Mouse (Mus musculus): ENCODE measurements at regions not wholly inside any gene's neighbourhood (a gene's known extent, or its start where the extent isn't known, plus 50 kb on each side); places are given as distances from the start of the nearest gene placed in this dataset.

DNA sequence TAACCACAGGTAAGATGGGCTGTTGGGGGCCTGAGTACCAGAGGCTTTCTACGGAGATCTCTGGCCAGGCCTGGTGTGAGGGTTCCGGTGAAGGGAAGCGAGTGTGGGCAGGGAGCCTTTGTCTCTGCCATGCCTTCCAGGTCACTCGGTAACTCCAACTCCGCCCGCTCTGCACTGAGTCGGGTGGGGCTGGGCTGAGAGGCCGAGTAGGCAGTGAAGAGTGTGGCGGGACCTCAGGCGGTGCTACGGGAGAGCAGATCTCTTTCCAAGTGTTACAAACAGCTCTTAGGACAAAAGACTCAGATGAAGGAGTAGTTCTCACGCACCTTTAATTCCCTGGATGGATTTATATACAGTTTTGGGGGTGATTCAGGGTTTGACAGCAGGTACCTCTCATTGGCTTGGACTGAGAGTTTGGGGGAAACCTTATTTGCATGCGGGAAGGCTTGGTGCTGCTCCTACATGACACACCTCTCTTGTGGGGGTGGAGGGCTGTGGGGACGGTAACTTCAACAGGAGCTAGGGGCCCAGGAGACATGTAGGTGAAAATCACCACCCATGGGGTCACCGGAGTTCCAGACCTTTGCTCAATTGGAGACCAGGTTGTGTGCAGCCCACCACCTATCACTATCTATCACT is 54.7 kb upstream of the Ralgps2 start:
- 66% methylated on average over 15 of the region's 15 CpGs for WGBS
- Histone ChIP-seq H3K4me1 (ENCODE audit: control insufficient read depth in 2 of 2, insufficient read depth in 2 of 2, low read length in 2 of 2) (no peaks in the 10 kb centered on the region), H3K27ac (replicated peaks in 1 of 2; ENCODE audit: control insufficient read depth in 1 of 2, insufficient read depth in 1 of 2, low read depth in 2 of 2, low read length in 2 of 2) (no peak overlapping the region), H3K4me2 (ENCODE audit: low read length) (no peak overlapping the region), H3K9ac (ENCODE audit: low read length) (no peak overlapping the region), H3K36me3 (ENCODE audit: control insufficient read depth, insufficient read depth, low read length) (no peaks in the 10 kb centered on the region), H3K9me3 (ENCODE audit: control insufficient read depth, low read length) (no peaks in the 10 kb centered on the region), H3K27me3 (ENCODE audit: control insufficient read depth, insufficient read depth, low read length) (no peaks in the 10 kb centered on the region), H3K4me3 (ENCODE audit: control insufficient read depth in 1 of 2, insufficient read depth in 1 of 2, low read depth in 1 of 2, low read length in 2 of 2) (no peak overlapping the region)
- no peak for ATAC-seq (ENCODE audit: insufficient number of reproducible peaks, insufficient read depth, low FRiP score, low read depth)

DNA sequence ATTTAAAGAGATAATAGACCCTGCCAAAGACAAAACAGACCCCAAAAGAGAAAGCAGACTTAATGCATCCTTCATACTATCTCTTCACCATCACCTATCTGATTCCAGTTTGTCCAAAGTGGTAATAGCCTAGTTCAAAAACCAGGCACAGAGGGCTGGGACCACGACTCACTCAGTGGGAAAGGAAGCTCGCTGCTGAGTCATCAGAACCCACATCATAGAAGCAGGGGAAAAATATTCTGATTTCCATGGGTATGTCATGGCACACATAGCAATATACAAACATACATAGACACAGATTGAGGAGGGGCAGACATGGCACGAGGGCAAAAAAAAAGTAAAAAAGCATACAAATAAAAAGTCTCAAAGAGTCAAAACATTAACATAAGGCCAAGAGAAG is 53.7 kb upstream of the Ralgps2 start:
- Histone ChIP-seq H3K9ac (ENCODE audit: low read length) (no peak overlapping the region), H3K36me3 (ENCODE audit: control insufficient read depth, insufficient read depth, low read length) (no peaks in the 10 kb centered on the region), H3K4me2 (ENCODE audit: low read length) (no peak overlapping the region), H3K4me3 (ENCODE audit: control insufficient read depth in 1 of 2, insufficient read depth in 1 of 2, low read depth in 1 of 2, low read length in 2 of 2) (no peak overlapping the region), H3K27me3 (ENCODE audit: control insufficient read depth, insufficient read depth, low read length) (no peaks in the 10 kb centered on the region), H3K4me1 (ENCODE audit: control insufficient read depth in 2 of 2, insufficient read depth in 2 of 2, low read length in 2 of 2) (no peaks in the 10 kb centered on the region), H3K27ac (replicated peaks in 1 of 2; ENCODE audit: control insufficient read depth in 1 of 2, insufficient read depth in 1 of 2, low read depth in 2 of 2, low read length in 2 of 2) (no peak overlapping the region), H3K9me3 (ENCODE audit: control insufficient read depth, low read length) (no peaks in the 10 kb centered on the region)
- 76% methylated on average over 3 of the region's 3 CpGs for WGBS
- no peak for ATAC-seq (ENCODE audit: insufficient number of reproducible peaks, insufficient read depth, low FRiP score, low read depth)

DNA sequence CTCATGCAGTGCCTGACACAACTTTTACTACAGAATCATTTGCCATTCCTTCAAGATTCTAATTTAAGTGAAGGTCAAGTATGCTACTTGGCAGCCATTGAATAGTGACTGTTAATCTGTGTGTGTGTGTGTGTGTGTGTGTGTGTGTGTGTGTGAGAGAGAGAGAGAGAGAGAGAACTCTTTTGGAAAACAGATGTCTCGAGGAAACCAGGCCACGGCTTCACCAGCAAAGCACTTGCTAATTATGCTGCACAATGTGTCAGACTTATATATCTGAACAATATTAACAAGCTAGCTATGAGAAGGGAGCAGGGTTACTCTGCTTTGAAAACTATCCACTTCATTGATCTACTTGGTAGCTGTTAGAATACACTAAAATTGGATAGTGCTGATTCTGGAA is 53.1 kb upstream of the Ralgps2 start:
- Histone ChIP-seq H3K36me3 (ENCODE audit: control insufficient read depth, insufficient read depth, low read length) (no peaks in the 10 kb centered on the region), H3K4me1 (ENCODE audit: control insufficient read depth in 2 of 2, insufficient read depth in 2 of 2, low read length in 2 of 2) (peaks cover 2 to 3% of the 10 kb centered on the region in 2 experiments; a peak in 3 of 4 replicates), H3K4me2 (ENCODE audit: low read length) (no peak overlapping the region), H3K27me3 (ENCODE audit: control insufficient read depth, insufficient read depth, low read length) (no peaks in the 10 kb centered on the region), H3K4me3 (ENCODE audit: control insufficient read depth in 1 of 2, insufficient read depth in 1 of 2, low read depth in 1 of 2, low read length in 2 of 2) (no peak overlapping the region), H3K27ac (replicated peaks in 1 of 2; ENCODE audit: control insufficient read depth in 1 of 2, insufficient read depth in 1 of 2, low read depth in 2 of 2, low read length in 2 of 2) (no peak overlapping the region), H3K9me3 (ENCODE audit: control insufficient read depth, low read length) (no peaks in the 10 kb centered on the region), H3K9ac (ENCODE audit: low read length) (no peak overlapping the region)
- 58% methylated on average over 2 of the region's 2 CpGs for WGBS
- no peak for ATAC-seq (ENCODE audit: insufficient number of reproducible peaks, insufficient read depth, low FRiP score, low read depth)

DNA sequence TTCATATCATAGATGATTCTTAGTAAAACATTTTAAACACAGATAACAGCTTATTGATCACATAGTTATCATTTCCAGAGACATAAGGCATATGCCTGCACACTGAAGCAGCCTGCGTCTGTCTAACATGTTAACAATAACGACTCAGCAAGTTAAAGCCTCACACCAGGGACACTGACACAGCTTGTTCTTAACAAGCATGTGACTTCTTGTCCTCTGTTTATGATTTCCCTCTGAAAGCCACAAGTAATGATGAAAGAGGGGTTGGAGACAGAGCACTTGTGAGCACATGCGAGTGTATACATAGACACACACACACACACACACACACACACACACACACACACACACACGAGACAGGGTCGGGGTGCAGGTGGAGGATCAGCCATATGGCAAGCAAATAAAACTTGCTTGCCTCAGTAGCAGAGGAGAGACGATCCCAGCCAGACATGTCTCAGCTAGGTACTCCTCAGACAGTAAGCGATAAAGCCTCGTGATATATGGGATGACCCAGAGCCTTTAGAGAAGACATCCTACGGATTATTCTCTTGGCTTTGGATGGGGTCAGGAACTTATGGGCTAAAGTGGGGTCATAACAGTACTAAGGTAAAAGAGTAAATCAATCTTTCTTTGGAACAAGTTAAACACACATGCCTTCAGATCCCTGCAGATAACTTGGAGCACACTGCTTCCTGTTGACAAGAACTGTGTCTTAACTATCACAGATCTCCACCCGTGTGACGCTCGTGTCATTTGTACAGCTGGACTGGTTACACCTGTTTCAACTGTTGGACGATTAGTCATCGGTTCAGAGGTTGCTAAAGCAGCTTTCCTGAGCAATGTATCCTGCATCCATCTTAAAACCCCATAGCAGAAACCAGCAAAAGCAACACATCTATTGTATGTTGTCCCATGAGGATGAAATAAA is 51.4 kb upstream of the Ralgps2 start:
- no peak for ATAC-seq (ENCODE audit: insufficient number of reproducible peaks, insufficient read depth, low FRiP score, low read depth)
- H3K4me3 ChIP-seq (ENCODE audit: control insufficient read depth in 1 of 2, insufficient read depth in 1 of 2, low read depth in 1 of 2, low read length in 2 of 2) = no peak overlapping the region
- no peak overlapping the region for H3K9ac ChIP-seq (ENCODE audit: low read length)
- WGBS = 71% methylated on average over 14 of the region's 14 CpGs
- H3K27me3 ChIP-seq (ENCODE audit: control insufficient read depth, insufficient read depth, low read length) = no peaks in the 10 kb centered on the region
- no peak overlapping the region for H3K27ac ChIP-seq (replicated peaks in 1 of 2; ENCODE audit: control insufficient read depth in 1 of 2, insufficient read depth in 1 of 2, low read depth in 2 of 2, low read length in 2 of 2)
- no peaks in the 10 kb centered on the region for H3K36me3 ChIP-seq (ENCODE audit: control insufficient read depth, insufficient read depth, low read length)
- H3K4me2 ChIP-seq (ENCODE audit: low read length) = no peak overlapping the region
- H3K9me3 ChIP-seq (ENCODE audit: control insufficient read depth, low read length) = no peaks in the 10 kb centered on the region
- peaks cover 10 to 16% of the 10 kb centered on the region in 2 experiments for H3K4me1 ChIP-seq (ENCODE audit: control insufficient read depth in 2 of 2, insufficient read depth in 2 of 2, low read length in 2 of 2)

DNA sequence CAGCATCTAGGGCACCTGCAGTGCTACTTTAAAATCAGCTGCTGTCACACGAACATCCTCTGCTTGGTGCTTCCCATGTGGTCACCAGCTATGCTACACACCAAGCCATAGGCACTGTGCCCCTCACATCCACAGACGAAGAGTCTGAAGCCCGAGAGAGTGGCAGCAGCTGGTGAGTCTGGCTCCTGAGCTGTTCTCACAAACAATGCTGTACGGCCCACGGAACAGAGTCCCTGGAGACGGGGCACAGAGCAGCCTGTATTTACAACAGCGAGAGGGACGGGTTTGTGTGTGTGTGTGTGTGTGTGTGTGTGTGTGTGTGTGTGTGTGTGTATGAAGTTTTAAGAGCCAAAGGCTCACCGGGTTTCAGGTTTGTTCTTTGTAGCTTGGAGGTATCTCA is 50.7 kb upstream of the Ralgps2 start:
- Histone ChIP-seq H3K4me2 (ENCODE audit: low read length) (no peak overlapping the region), H3K27me3 (ENCODE audit: control insufficient read depth, insufficient read depth, low read length) (no peaks in the 10 kb centered on the region), H3K4me3 (ENCODE audit: control insufficient read depth in 1 of 2, insufficient read depth in 1 of 2, low read depth in 1 of 2, low read length in 2 of 2) (no peak overlapping the region), H3K4me1 (ENCODE audit: control insufficient read depth in 2 of 2, insufficient read depth in 2 of 2, low read length in 2 of 2) (peaks cover 11 to 19% of the 10 kb centered on the region in 2 experiments), H3K9me3 (ENCODE audit: control insufficient read depth, low read length) (no peaks in the 10 kb centered on the region), H3K9ac (ENCODE audit: low read length) (no peak overlapping the region), H3K36me3 (ENCODE audit: control insufficient read depth, insufficient read depth, low read length) (no peaks in the 10 kb centered on the region), H3K27ac (replicated peaks in 1 of 2; ENCODE audit: control insufficient read depth in 1 of 2, insufficient read depth in 1 of 2, low read depth in 2 of 2, low read length in 2 of 2) (no peak overlapping the region)
- 64% methylated on average over 9 of the region's 9 CpGs for WGBS
- no peak for ATAC-seq (ENCODE audit: insufficient number of reproducible peaks, insufficient read depth, low FRiP score, low read depth)

DNA sequence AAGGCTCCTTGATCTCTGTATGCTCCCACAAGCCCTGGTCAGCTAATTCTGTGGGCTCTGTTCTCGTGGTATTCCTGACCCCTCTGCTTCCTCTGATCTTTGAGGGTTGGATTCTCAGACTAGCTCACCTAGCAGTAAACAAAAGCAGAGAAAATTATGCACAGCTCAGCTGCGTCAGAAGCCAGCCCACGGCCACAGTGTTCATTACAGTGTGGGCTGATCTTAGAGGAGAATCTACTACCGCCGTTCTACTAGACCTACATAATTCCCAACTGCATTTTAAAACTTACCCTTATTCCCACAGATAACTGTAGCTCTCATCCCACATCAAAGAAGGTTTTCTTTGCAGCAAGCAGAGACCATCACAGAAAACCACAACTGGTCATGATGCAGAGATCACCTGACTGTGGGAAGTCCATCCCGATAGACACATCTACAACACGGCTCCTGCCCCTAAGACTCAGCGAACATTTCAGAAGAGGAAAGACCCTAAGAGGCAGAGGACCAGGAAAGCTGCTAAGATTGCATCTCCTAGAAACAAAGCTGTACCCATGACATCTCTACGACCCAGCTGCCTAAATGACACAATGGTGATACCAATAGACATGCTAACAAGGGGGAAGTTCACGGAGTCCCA is 49.8 kb upstream of the Ralgps2 start:
- H3K4me3 ChIP-seq (ENCODE audit: control insufficient read depth in 1 of 2, insufficient read depth in 1 of 2, low read depth in 1 of 2, low read length in 2 of 2) = no peak overlapping the region
- no peaks in the 10 kb centered on the region for H3K9me3 ChIP-seq (ENCODE audit: control insufficient read depth, low read length)
- H3K27ac ChIP-seq (replicated peaks in 1 of 2; ENCODE audit: control insufficient read depth in 1 of 2, insufficient read depth in 1 of 2, low read depth in 2 of 2, low read length in 2 of 2) = no peak overlapping the region
- H3K36me3 ChIP-seq (ENCODE audit: control insufficient read depth, insufficient read depth, low read length) = no peaks in the 10 kb centered on the region
- no peak overlapping the region for H3K4me2 ChIP-seq (ENCODE audit: low read length)
- H3K9ac ChIP-seq (ENCODE audit: low read length) = no peak overlapping the region
- 86% methylated on average over 10 of the region's 10 CpGs for WGBS
- ATAC-seq (ENCODE audit: insufficient number of reproducible peaks, insufficient read depth, low FRiP score, low read depth) = no peak
- peaks cover 11 to 19% of the 10 kb centered on the region in 2 experiments for H3K4me1 ChIP-seq (ENCODE audit: control insufficient read depth in 2 of 2, insufficient read depth in 2 of 2, low read length in 2 of 2)
- H3K27me3 ChIP-seq (ENCODE audit: control insufficient read depth, insufficient read depth, low read length) = no peaks in the 10 kb centered on the region
